Mouse (Mus musculus): ENCODE results near the gene B4galt5. TPM values are rescaled to one million over a fixed set of nuclear protein-coding genes. Genes with fewer than 3 reads are reported as not detected.

B4galt5 gene
- total and polyA plus RNA-seq, 3 experiments, result 4.6 to 34.4 (median 6.5) TPM

GRCm38 (mm10) chr2:167378972-167379371 is 30.0 kb upstream of the B4galt5 start:
- Histone ChIP-seq H3K9me3 (replicated peaks; ENCODE audit: insufficient read depth, low read length) (no peaks in the 10 kb centered on the region), H3K79me2 (ENCODE audit: control insufficient read depth, insufficient read depth, low read length, poor library complexity) (no peaks in the 10 kb centered on the region), H3K36me3 (ENCODE audit: control insufficient read depth in 1 of 2, insufficient read depth in 2 of 2, low read length in 2 of 2) (peaks cover 0 to 4% of the 10 kb centered on the region in 2 experiments; a peak in 2 of 4 replicates), H3K9ac (ENCODE audit: control insufficient read depth, low read depth, low read length, poor library complexity, severe bottlenecking) (no peak overlapping the region), H3K4me3 (ENCODE audit: control insufficient read depth in 1 of 2, insufficient read depth in 1 of 2, low read depth in 2 of 2, low read length in 2 of 2) (no peak overlapping the region), H3K27ac (ENCODE audit: control insufficient read depth, low read depth, low read length) (no peak overlapping the region), H3K27me3 (ENCODE audit: control insufficient read depth in 1 of 2, insufficient read depth in 2 of 2, low read length in 2 of 2) (peaks cover 0 to 8% of the 10 kb centered on the region in 2 experiments; a peak in 2 of 4 replicates), H3K4me1 (ENCODE audit: control insufficient read depth in 1 of 2, insufficient read depth in 2 of 2, low read length in 2 of 2) (peaks cover 0 to 25% of the 10 kb centered on the region in 2 experiments; a peak in 2 of 4 replicates)
- DNase-seq (ENCODE audit: low read depth, low spot score), result no peak
- TF ChIP-seq NELFE (IDR thresholded peaks at IDR 0.05; ENCODE audit: low read depth, low read length) (no peak), RAD21 (IDR thresholded peaks at IDR 0.05; ENCODE audit: low read depth, low read length) (no peak), ETS1 (IDR thresholded peaks at IDR 0.05; ENCODE audit: low read depth, low read length) (no peak)

GRCm38 (mm10) chr2:167377697-167378096 is 28.7 kb upstream of the B4galt5 start:
- DNase-seq (ENCODE audit: low read depth, low spot score), result peak; percentile 23
- H3K4me3 ChIP-seq (ENCODE audit: control insufficient read depth in 1 of 2, insufficient read depth in 1 of 2, low read depth in 2 of 2, low read length in 2 of 2), result no peak overlapping the region
- no peaks in the 10 kb centered on the region for H3K79me2 ChIP-seq (ENCODE audit: control insufficient read depth, insufficient read depth, low read length, poor library complexity)
- no peaks in the 10 kb centered on the region; a peak in 2 of 4 replicates for H3K36me3 ChIP-seq (ENCODE audit: control insufficient read depth in 1 of 2, insufficient read depth in 2 of 2, low read length in 2 of 2)
- no peak overlapping the region for H3K9ac ChIP-seq (ENCODE audit: control insufficient read depth, low read depth, low read length, poor library complexity, severe bottlenecking)
- no peak overlapping the region for H3K27ac ChIP-seq (ENCODE audit: control insufficient read depth, low read depth, low read length)
- no peak for TF ChIP-seq MAFK (IDR thresholded peaks at IDR 0.05; ENCODE audit: borderline replicate concordance, low read depth, low read length)
- no peak for TF ChIP-seq TCF12 (IDR thresholded peaks at IDR 0.05; ENCODE audit: low read depth, low read length)
- TF ChIP-seq EP300 (IDR thresholded peaks at IDR 0.05; ENCODE audit: low read depth in 1 of 2, low read length in 2 of 2), result no peak
- no peak for TF ChIP-seq POLR2AphosphoS5 (IDR thresholded peaks at IDR 0.05; ENCODE audit: borderline replicate concordance, low read depth, low read length)
- TF ChIP-seq MAX (IDR thresholded peaks at IDR 0.05; ENCODE audit: low read length), result no peak
- no peak for TF ChIP-seq MXI1 (IDR thresholded peaks at IDR 0.05; ENCODE audit: low read depth, low read length)
- TF ChIP-seq CHD1 (IDR thresholded peaks at IDR 0.05; ENCODE audit: low read depth, low read length), result no peak
- TF ChIP-seq JUND (IDR thresholded peaks at IDR 0.05; ENCODE audit: low read depth, low read length), result no peak
- TF ChIP-seq NELFE (IDR thresholded peaks at IDR 0.05; ENCODE audit: low read depth, low read length), result no peak
- TF ChIP-seq ZKSCAN1 (IDR thresholded peaks at IDR 0.05; ENCODE audit: low read depth, low read length), result no peak
- TF ChIP-seq SMC3 (IDR thresholded peaks at IDR 0.05; ENCODE audit: low read depth, low read length), result no peak
- no peak for TF ChIP-seq ETS1 (IDR thresholded peaks at IDR 0.05; ENCODE audit: low read depth, low read length)
- no peak for TF ChIP-seq MYC (IDR thresholded peaks at IDR 0.05; ENCODE audit: low read depth, low read length)
- no peak for TF ChIP-seq GATA1 (IDR thresholded peaks at IDR 0.05; ENCODE audit: low read depth, low read length)
- TF ChIP-seq NRF1 (IDR thresholded peaks at IDR 0.05; ENCODE audit: insufficient read depth, low read depth, low read length, poor library complexity, severe bottlenecking), result no peak
- TF ChIP-seq ZMIZ1 (IDR thresholded peaks at IDR 0.05; ENCODE audit: low read depth, low read length), result no peak
- no peak for TF ChIP-seq KAT2A (conservative IDR thresholded peaks at IDR 0.05; ENCODE audit: low read depth, low read length)
- TF ChIP-seq CTCF (IDR thresholded peaks at IDR 0.05 in 2 of 3, conservative IDR thresholded peaks at IDR 0.05 in 1 of 3; ENCODE audit: control insufficient read depth in 1 of 3, insufficient read depth in 1 of 3, low read depth in 2 of 3, low read length in 3 of 3, poor library complexity in 1 of 3, severe bottlenecking in 1 of 3), result no peak
- no peak for TF ChIP-seq ZC3H11A (IDR thresholded peaks at IDR 0.05; ENCODE audit: low read depth, low read length)
- TF ChIP-seq BHLHE40 (IDR thresholded peaks at IDR 0.05; ENCODE audit: borderline replicate concordance, low read depth, low read length), result no peak
- peaks cover 0 to 8% of the 10 kb centered on the region in 2 experiments; a peak in 2 of 4 replicates for H3K27me3 ChIP-seq (ENCODE audit: control insufficient read depth in 1 of 2, insufficient read depth in 2 of 2, low read length in 2 of 2)
- peaks cover 0 to 15% of the 10 kb centered on the region in 2 experiments; a peak in 2 of 4 replicates for H3K4me1 ChIP-seq (ENCODE audit: control insufficient read depth in 1 of 2, insufficient read depth in 2 of 2, low read length in 2 of 2)
- H3K9me3 ChIP-seq (replicated peaks; ENCODE audit: insufficient read depth, low read length), result no peaks in the 10 kb centered on the region
